Mouse (Mus musculus): ENCODE results near the gene Olfr622.

Olfr622 gene

DNA sequence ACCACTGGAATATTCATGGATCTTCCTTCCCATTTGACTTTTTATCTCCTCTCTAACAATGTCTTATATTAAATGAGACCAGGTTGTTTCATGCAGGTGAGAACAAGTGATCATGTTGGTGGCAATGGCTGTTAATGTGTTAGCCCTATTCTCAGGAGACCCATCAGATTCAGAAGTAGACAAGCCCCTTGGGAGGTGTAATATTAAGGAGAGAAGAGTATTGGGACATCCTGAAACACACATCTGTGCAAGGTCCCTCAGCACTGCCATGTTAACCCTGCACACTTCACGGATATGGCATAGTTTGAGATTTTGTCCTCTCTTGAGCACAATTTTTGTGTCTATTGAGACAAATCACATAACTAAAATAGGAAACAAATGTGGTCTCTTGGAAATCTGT lies at the start of gene Olfr622:
Olfr622 (minus strand) TSS at position 101 of the 400 bp plus-strand sequence.
- DNase-seq (ENCODE audit: low read depth, low spot score) = no peak

DNA sequence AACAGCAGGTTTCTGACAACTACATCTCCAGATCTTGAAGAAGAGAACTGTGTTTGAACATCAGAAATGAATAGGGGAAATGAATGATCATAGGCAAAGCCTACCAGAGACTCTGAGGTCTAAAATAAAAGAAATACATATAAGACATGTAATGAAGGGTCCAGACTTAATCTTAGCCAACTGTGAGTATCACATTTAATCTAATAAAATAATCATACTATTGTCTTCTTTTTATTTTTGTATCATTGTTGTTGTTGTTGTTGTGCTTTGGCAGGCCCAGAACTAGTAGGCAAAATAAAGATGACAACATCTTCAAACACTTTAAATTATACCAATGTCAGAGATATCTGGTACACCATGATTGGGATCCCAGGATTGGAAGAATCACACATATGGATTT lies 39.9 kb upstream of the Olfr622 start, which contains the start of gene Olfr625-ps1:
Olfr625-ps1 (plus strand) TSS at position 301 of the 400 bp plus-strand sequence.
- no peak for DNase-seq (ENCODE audit: low read depth, low spot score)

DNA sequence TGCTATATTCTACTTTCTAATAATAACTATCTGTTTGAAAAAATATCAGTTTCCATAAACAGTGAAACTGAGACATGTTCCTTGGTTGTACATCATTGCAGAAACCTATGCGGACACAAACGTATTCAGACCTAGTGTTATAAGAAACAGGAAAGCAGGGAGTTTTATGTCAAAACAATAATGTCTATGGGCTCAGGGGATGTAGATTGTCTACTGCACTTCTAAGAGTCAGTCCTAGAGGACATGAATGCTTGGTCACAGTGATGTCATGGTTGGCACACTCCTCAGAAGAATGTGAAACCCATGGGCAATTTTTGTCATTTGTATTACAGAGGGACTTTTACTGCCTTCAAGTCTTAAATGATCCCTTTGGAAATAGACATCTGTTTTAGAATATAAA lies 28.6 kb upstream of the Olfr622 start, which contains the start of gene Olfr624:
Olfr624 (minus strand) TSS at position 101 of the 400 bp plus-strand sequence.
- no peak for DNase-seq (ENCODE audit: low read depth, low spot score)

DNA sequence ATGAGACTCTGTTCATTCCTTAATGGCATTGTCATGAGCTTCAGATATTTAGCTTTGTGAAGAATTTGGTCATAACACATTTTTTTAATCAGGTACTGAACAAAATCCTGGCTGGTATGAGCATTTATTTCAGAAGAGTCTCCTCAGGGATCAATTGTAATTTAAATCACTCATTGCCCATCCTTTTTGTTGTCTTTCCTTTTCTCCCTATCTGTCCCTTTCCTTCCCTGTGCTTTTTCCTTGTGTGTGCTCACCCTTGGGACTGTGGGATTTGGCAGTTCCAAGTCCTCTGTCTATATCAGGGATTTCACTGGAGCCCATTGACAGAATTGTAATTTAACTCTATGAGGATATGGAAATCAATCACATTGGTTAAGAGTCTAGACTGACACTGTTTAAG lies 21.1 kb upstream of the Olfr622 start, which contains the start of gene Olfr623:
Olfr623 (minus strand) TSS at position 101 of the 400 bp plus-strand sequence.
- no peak for DNase-seq (ENCODE audit: low read depth, low spot score)

DNA sequence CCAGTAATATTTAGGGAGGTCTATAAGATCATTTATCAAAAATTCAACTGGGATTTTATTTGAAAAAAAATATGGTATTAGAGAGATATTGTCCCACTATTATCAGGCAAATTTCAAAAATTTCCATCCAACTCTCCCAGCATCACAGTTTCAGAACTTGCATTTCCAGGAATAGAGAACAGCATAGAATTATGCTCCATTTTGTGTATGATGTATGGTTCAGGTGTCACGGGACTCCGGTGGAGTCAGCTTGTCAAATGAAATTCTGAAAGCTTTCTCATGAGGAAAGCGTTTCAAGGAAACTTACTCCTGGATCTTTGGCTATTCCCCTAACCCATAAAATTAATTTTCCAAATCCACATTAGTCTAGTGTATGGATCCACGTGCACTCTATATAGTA lies 1.6 kb upstream of the Olfr622 start:
- no peak for DNase-seq (ENCODE audit: low read depth, low spot score)

DNA sequence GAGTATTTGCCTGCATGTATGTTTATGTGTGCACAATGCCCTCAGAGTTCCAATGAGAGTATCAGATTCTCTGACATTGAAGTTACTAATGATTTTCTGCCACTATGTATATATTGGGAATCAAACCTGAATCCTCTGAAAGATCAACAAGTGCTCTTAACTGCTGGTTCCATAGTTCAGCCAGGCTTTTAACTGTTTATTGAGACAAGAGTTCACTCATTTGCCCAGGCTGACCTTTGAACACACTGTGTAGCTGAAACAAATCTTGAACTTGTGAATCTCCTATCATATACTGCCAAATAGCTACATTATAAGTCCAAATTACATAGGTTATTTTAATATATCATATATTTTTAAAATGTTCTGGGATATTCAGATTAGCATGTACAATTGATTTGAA lies 5.7 kb downstream of the Olfr622 start:
- no peak for DNase-seq (ENCODE audit: low read depth, low spot score)

DNA sequence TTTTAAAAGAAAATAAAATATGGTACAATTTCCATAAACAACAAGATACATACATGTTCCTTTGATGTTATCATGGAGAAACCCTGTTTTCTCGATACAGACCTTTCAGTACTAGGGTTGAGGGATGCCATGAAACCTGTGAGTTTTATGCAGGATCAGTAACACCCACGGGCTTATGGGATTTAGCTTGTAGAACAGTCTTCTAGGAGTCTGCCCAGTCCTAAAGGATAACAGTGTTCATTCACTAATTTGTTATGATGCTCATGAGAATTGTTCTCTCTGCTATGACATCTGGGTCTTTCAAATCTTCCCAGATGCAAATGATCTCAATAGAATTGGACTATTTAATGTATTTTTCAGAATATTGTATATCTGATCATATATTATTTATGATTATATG lies 30.1 kb downstream of the Olfr622 start, which contains the start of gene Olfr620:
Olfr620 (minus strand) TSS at position 101 of the 400 bp plus-strand sequence.
- DNase-seq (ENCODE audit: low read depth, low spot score) = no peak

DNA sequence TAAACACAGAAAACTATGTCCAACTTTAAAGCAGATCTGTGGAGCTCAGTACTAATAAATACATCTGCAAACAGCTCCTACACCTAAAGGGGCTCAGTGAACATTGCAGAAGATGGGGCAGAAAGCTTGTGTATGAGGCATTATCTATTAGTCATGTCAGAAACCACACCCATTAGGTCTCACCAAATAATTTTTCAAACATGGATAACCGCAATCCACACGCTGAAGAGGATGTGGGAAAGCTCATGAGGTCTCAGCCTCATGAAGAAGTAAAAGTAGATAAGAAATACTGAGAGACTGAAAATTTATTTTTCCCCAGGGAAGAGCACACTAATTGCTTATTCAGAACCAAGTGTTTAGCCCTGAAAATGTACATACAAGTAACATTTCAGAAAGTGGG lies 35.1 kb downstream of the Olfr622 start:
- no peak for DNase-seq (ENCODE audit: low read depth, low spot score)

DNA sequence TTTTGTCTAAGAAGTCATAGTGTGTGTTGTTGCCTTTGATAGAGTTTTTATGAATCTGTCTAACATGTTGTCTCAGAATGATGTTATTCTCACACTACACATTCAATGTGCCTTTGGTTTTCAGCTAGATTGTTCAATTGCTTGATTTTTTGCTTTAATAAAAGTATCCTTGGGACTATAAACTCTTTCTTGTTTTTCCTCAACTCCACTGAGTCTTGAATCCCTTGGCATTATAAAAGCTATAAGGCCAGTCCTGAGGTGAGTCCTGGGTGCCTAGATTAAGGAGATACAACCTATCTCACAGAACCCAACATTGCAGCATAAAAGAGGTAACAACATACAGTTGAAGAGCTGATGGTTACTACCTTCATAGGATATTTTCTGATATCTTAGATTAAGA lies 42.2 kb downstream of the Olfr622 start, which contains the start of gene Olfr619:
Olfr619 (plus strand) TSS at position 301 of the 400 bp plus-strand sequence.
- no peak for DNase-seq (ENCODE audit: low read depth, low spot score)

DNA sequence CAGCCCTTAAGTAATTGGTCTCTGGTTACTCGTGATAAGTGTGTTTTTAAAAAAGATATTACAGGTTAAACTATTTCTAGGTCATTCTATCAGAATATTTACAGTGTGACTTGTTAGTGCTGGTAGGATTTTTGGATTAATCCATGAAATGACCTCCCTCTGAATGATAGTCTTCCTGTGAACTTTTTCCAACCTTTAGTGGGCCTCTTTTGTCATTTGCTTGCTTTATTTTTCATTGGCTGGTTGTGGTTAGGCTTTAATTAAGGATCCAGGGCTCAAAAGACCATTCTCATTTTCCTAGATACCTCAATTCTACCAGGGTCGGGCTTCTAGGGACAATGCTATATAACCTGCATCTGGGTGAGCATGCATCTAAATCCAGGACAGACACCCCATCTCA lies 52.7 kb downstream of the Olfr622 start, which contains the start of gene Olfr618:
Olfr618 (plus strand) TSS at position 301 of the 400 bp plus-strand sequence.
- DNase-seq (ENCODE audit: low read depth, low spot score) = no peak
